Mouse (Mus musculus) gastrocnemius, postnatal 4 days (tissue): ENCODE data around the gene Rfng. TPM values are rescaled to one million over a fixed set of nuclear protein-coding genes. Genes with fewer than 3 reads are reported as not detected.
A peak's percentile ranks its signal among the peaks of the same experiment; 100 is the strongest.
"Not testable (repeated sequence)": the region's sequence is repeated elsewhere in the genome, so short reads cannot be mapped to it uniquely, and the experiment has no call there.

Source experiments
- DNase-seq, 2 experiments: peaks; one replicate each; pipeline ENCODE4 v3.0.0; 2021 to 2022; ENCODE audit warnings: low spot score in 2 of 2, mixed read lengths in 2 of 2
- total RNA-seq, 2 experiments: library from RNA; stranded (reverse); gene quantifications; 2 replicates each; pipeline ENCODE4 v1.2.3; 2021

Rfng gene
- total RNA-seq, 2 experiments from 2014 or later = 8.3 to 10.9 TPM

DNA sequence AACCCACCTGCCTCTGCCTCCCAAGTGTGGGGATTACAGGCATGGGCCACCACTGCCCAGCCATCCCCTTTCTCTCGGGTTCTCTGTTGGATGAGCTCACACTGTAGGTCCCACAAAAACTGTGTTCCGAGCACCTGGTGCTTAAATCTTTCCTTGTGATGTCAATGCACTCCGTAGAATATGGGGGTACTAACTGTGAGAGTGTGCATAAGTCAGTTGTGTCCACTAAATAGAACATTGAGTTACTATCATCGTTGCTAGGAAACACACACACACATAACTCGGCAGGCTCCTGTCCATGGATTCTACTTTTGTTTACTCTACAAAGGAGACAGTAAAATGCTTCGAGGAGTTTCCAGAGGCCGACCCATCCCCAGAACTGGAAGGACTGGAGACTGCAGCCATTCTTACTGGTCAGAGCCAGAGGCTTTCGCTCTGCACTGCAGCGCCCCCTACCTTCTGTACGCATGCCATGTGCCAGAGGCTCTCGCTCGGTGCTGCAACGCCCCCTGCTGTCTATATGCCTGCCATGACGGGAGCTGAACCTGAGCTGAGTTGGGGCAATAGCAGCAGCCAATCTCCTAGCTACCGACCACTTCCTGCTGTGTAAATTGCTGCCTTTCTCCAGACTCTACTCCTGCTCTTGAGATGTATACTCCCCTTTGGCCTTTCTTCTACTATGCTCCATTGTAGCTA is 8.1 kb downstream of the Rfng start:
- DNase-seq = peak; percentile 96

DNA sequence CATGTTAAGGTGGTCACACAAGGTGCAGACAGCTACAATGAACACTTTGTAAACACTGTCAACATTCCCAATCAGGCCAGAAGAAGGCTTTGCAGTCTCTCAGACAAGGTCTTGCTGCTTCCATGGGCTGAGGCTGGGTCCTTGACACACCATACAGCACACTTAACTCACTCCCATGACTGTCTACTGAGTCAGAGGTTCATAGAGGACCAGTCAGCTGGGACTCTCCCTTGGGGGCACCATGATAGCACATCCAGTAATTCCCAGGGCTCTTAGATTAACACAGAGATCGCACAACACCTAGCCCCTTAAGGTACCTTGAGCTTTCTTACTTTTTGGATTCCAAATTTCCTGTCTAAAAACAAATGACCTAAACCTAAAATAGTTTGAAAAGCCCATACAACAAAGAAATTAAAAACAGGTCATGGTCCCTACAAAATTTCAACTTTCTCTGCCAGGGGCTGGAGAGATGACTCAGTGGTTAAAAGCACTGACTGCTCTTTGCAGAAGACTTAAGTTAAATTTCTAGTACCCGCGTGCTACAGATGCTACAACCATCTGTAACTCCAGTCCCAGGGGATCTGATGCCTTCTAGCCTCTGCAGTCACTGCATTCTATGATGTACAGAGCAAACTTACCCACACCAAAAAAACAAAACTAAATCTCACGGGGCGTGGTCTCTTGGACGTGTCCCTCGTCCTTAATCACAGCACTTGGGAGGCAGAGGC is 10.4 kb downstream of the Rfng start:
- DNase-seq = no peak

DNA sequence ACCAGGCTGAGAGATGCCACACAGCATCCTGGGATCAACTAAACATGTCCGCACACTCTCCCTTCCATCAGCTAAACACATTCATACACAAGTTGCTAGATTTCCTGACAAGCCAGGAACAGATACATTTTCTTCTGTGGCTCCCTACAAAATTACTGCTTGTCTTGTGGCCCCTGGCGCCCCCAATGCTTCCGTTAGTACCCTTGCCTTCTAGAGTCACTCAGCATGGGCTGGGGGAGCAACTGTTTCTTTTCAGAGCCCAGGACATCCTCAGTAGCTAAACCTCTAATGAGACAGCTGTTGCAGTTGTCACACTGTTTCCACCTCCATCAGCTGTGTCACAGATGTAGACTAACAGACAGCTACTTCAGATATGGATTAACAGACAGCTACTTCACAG is 11.3 kb downstream of the Rfng start:
- no peak for DNase-seq

DNA sequence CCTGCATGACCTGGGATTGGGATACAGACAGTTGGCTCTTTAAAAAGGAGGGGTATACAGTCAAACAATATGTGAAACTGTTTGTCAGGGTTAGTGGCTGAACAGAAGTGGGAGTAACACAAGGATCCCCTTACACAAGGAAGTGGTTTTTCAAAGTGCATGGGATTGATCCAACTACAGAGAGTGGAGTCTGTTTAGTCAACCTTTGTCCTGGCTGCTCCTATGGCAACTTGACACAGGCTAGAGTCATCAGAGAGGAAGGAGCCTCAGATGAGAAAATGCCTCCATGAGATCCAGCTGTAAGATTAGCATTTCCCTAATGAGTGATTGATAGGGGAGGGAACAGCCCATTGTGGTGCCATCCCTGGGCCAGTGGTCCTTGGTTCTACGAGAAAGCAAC is 15.8 kb downstream of the Rfng start:
- no peak for DNase-seq

DNA sequence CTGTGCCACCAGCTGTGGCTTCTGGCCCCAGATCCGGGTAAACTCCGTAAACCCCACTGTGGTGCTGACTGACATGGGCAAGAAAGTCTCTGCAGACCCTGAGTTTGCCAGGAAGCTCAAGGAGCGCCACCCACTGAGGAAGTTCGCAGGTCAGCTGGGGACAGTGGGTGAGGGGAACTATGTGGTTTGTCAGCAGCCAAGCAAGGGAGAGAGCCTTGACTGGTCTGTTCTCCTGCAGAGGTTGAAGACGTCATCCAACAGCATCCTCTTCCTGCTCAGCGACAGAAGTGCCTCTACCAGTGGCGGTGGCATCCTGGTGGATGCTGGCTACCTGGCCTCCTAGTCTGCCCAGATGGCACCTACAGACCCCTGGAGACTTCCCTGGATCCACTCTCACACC is 17.0 kb downstream of the Rfng start:
- not testable (repeated sequence) for DNase-seq

DNA sequence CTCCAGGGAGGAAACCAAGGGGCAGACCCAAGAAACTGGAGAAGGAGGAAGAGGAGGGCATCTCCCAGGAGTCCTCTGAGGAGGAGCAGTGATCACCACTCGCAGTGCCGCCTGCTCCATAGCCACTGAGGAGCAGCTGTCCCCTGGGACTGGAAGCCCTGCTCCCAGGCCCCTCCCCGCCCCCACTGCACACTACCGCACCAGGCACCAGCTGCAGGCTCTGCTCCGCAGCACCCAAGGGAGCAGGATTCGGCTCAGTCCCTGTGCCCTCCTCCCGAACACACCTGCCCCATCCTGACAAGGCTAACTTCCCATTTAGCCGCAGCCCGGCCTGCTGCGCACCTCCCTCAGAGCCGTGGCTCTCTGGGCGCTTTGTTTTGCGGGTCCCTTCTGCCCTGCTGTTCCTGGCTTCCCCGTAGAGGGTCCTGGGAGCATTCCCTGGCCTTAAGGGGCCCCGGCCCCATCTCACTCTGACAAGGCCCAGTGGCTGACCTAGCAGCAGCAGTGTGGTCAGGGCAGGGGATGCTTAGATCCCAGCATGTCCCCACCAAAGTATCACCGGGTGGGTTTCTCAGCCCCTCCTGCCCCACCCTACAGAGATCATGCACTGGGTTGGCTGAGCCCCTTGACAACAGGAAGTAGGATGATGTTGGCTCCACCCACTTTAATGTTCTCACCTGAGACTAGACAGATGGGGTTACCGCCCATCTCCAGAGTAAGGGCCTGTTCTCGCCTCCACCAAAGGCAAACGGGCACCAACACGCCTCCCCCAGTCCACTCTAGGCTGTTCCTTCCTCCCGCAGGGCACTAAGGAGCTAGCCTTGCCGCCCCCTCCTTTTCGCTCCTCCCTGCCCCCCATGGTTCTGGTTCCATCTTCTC is 20.6 kb downstream of the Rfng start:
- DNase-seq = not testable (repeated sequence)

DNA sequence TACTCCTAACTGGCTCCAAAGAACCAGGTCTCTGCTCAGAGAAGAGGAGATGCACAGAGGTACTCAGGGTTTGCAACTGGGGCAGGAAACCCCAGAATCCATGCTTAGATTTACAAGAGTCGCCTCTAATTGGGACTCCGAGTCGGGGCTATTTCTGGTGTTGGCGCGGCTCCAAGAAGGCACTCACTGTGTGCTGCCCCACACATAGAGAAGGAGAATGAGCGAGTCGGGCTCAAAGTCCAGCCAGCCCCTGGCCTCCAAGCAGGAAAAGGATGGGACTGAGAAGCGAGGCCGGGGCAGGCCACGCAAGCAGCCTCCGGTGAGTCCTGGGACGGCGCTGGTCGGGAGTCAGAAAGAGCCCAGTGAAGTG is 21.4 kb downstream of the Rfng start, which contains the start of gene Hmga1b:
Hmga1b (plus strand) TSS at position 123 of the 370 bp plus-strand sequence.
- DNase-seq = not testable (repeated sequence)

DNA sequence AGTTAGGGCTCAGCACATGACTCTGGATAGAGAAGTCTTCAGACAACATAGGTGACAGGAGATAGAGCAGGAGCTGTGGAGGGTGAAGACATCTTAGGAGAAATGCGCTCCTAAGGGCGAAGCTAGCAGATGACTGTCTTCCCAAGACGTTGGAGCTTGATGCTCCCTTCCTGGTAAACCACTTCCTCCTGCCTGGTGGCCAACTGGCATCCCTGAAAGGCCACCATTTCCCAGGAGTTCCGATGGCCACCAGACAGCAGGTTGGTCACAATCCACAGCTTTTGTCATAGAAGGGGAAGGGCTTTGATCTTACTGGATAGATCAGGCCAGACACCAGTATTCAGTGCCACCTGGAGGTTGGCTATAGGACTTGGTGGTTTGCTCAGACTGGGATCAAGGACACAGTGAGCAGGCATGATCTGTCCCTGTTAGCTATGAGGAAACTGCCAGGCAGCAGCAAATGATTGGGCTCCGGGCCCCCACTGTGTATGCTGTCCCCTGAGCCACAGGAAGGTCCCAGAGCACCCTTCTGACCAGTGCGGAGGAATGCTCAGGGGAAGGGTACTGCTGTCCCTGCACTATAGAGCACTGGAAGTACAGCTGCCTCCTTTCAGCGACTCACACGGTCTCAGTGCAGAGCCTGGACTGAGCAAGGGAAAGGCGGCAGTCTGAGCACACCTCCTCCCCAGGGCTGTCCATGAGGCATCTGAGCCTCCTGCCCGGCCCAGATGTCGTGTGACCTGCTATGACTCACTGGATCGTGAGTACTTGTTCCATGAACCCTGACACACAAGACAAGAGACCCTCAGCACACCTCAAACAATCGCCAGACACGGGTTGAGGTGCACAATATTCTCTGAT is 22.0 kb downstream of the Rfng start:
- DNase-seq = no peak

DNA sequence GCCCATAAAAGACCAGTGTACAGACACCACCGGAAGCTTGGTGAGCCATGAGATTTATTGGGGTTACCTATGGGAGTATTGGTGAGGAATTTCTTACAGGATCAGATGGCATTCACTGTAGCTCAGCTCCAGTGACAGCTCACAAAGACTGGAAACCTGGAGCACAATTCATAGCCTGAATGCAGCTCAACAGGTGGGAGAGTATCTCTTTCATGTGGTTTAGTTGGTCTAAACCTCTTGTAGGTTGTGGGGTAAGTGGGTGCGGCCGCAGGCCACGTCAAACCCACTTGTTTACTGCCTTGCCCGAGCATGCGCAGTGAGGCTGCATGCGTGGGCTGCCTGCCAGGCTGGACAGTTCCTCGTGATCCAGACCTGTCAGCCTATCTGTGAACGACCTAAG is 23.8 kb downstream of the Rfng start:
- DNase-seq = no peak

DNA sequence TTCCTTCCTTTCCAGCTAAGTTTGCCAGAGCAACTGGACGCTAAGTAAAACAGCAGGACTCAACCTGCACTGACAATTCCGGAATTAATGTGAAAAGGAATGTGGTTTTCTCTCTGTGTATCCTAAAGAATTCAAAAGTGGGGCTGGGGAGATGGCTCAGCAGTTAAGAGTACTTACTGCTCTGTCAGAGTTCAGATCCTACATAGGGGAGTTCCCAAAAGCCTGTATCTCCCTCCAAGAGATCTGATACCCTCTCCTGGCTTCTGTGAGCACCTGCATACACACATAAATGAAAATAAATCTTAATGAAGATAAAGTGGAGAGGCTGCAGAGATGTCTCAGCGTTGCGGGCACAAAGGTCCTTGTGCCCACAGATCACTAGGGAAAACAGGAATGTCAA is 32.4 kb downstream of the Rfng start:
- DNase-seq = no peak

DNA sequence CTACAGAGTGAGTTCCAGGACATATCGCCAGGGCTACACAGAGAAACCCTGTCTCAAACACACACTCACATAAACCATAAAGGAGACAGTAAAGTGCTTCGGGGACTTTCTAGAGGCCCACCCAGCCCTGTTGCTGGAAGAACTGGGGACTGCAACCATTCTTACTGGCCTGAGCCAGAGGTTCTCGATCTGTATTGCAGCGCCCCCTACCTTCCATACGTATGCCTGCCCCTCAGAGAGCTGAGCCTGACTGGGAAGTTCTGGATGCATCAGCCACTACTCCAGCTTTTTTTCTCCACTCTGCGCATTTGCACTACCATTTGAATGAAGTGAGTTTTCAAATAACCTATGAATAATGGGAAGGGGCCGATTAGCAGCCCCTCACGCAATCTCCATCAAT is 34.6 kb downstream of the Rfng start:
- DNase-seq = no peak

DNA sequence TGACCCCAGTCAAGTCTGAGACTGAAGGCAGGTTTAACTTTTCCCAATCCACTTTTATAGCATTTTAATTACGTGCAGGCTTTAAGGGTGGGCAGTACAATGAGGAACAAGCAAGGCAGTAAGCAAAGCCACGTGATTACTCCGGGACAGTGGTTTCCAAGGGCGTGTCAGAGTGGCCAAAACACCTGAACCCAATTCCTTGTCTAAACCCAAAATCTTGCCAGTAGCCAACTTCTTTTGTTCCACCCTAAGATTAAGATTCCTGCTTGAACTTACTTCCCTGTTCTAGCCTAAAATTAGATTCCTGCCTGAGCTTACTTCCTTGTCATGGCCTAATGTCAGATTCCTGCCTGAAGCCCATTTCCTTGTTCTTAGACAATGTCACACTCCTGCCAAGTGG is 36.0 kb downstream of the Rfng start:
- no peak for DNase-seq

DNA sequence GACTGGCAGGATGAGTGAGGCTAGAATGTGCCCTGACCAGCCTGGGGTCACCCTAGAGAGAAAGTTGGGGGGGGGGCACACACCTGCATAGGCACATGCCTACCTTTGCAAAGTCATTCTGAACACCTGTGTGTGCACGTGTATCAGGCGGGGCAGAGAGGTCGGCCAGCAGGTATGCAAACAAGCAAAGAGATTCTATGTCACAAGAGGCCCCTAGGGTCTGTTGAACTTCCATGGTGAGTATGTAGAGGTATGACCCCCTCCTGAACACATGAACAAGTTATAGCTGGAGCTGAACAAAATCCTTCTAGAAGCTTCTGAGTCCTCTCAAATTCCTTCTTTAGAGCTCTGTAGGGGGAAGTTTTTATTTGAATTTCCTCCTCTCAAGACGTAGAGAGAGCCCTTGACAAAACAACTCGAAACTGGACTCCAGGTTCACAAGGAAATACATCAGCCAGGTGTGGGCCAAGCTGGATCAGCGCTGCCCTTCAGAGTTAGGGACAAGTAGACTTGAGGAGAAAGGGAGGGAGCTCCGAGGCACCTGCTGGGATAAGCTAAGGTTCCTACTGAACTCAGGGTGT is 39.8 kb downstream of the Rfng start:
- no peak for DNase-seq

DNA sequence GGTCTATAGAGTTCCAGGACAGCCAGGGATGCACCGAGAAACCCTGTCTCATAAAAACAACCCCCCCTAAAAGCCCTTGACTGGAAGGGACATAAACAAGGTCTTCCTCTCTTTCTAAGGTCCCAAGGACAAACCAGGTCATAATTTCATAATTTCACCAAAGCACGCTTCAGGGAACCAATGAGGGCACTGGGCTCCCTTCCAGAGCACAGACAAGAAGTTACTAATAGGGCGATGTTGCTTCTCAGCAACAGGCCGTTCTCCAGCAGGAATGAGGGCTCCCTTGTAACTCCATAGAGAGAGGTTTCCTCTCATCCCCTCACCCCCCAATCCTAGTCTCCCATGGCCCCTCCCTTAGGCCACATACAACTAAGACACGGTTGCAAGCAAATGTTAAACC is 43.0 kb downstream of the Rfng start:
- no peak for DNase-seq

DNA sequence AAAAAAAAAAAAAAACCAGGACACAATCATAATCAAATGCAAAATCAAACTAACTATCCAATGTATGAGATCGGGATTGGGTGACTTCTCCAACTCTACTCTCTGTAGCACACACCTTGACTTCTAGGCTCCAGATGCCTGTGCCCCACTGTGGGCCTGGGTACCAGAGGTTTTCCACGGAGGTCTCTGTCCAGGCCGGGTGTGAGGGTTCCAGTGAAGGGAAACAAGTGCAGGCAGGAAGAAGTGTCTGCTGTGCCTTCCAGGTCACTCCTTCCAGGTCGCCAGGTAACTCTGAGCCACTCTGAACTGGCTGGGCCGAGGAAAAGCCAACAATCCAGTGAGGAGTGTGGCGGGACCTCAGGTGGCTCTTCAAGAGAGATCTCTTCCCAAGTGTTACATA is 47.6 kb downstream of the Rfng start:
- DNase-seq = no peak

DNA sequence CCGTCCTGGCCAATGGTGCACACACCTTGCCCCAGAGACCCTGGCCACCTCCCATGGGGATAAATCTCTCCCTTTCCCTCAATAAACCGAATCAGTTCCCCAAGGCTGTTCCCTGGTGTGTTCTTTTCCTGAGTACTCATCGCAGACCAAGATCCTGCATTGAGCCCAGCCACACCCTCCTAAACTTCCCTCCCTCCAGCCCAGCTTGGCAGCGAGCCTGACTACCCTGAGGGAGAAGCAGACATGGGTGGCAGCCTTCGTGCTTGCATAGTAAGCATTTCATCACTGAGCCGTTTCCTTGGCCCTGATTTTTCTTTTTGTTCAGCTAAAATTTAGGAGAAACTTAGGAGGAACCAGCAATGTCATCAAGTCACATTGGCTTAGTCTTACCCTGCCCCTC is 50.5 kb downstream of the Rfng start:
- no peak for DNase-seq

DNA sequence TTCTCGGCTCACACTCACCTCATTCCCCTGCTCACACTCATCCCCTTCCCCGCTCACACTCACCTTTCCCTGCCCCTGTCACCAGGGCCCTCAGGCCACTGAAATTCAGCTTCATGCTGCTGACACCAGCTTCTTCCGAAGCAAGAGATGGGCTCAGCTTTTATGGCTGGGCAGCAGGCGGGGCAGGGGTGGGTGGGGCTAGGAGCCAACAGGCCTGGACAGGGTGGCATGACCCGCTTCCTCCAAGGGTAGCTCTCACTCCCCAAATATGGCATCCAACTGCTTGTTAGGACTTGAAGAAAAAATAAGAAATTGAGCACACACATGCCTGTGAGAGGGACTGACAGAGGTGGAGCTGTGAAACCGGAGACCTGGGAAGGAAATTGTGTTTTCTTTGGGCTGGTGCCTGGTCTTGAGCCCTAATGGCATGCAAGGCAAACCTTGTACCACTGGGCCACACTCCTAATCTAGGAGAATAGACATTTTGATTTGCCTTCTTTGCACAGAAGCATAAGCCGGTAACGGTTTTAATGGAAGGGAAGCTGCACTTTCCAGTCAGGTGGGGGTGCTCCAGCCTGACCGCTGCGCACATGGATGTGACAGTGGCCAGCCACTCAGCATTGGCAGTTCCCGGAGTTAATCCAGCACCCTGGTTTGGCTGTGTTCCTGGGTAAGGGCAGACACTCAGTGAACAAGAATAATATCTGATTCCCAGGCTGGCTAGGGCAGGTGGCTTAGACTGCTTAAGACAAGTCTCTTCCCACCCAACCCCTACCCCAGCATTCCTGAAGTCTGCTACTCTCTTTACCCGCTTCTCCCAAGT is 51.9 kb downstream of the Rfng start, which contains the start of gene Cbr2:
Cbr2 (minus strand) TSS at position 257 of the 823 bp plus-strand sequence.
- no peak for DNase-seq

DNA sequence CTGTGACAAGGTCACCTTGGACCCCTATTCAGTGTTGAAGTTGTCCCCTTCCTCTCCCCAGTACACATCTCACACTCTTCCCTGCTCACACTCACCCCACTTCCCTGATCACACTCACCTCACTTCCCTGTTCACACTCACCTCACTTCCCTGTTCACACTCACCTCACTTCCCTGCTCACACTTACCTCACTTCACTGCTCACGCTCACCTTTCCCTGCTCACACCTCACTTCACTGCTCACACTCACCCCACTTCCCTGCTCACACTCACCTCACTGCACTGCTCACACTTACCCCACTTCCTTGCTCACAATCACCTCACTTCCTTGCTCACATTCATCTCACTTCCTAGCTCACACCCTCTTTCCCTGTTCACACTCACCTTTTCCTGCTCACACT is 52.6 kb downstream of the Rfng start:
- DNase-seq = no peak
